Mouse (Mus musculus): ENCODE measurements around the gene Adamts20.

The Adamts20 gene

GRCm38 (mm10) chr15:94252962-94253712, 212.1 kb downstream of the Adamts20 start:
- DNase-seq (ENCODE audit: low read depth, low spot score): no peak

- DNase-seq (ENCODE audit: low read depth, low spot score): no peak
Observed at GRCm38 (mm10) chr15:94249766-94250165, 215.5 kb downstream of the Adamts20 start.

GRCm38 (mm10) chr15:94248386-94248785, 216.8 kb downstream of the Adamts20 start:
- DNase-seq (ENCODE audit: low read depth, low spot score): no peak

GRCm38 (mm10) chr15:94246669-94247068, 218.5 kb downstream of the Adamts20 start:
- no peak for DNase-seq (ENCODE audit: low read depth, low spot score)

GRCm38 (mm10) chr15:94244336-94244735, 220.9 kb downstream of the Adamts20 start:
- no peak for DNase-seq (ENCODE audit: low read depth, low spot score)

- no peak for DNase-seq (ENCODE audit: low read depth, low spot score)
Observed at GRCm38 (mm10) chr15:94242133-94242532, 223.1 kb downstream of the Adamts20 start.

GRCm38 (mm10) chr15:94239637-94240036, 225.6 kb downstream of the Adamts20 start:
- no peak for DNase-seq (ENCODE audit: low read depth, low spot score)

- DNase-seq (ENCODE audit: low read depth, low spot score): no peak
Observed at GRCm38 (mm10) chr15:94239127-94239526, 226.1 kb downstream of the Adamts20 start.

GRCm38 (mm10) chr15:94238058-94238876, 227.0 kb downstream of the Adamts20 start:
- DNase-seq (ENCODE audit: low read depth, low spot score): no peak

- DNase-seq (ENCODE audit: low read depth, low spot score): no peak
Observed at GRCm38 (mm10) chr15:94236726-94237125, 228.5 kb downstream of the Adamts20 start.

- no peak for DNase-seq (ENCODE audit: low read depth, low spot score)
Observed at GRCm38 (mm10) chr15:94236121-94236520, 229.1 kb downstream of the Adamts20 start.

GRCm38 (mm10) chr15:94235190-94235589, 230.0 kb downstream of the Adamts20 start:
- no peak for DNase-seq (ENCODE audit: low read depth, low spot score)

- no peak for DNase-seq (ENCODE audit: low read depth, low spot score)
Observed at GRCm38 (mm10) chr15:94231246-94231645, 234.0 kb downstream of the Adamts20 start.

GRCm38 (mm10) chr15:94227388-94227787, 237.8 kb downstream of the Adamts20 start:
- DNase-seq (ENCODE audit: low read depth, low spot score): no peak

- no peak for DNase-seq (ENCODE audit: low read depth, low spot score)
Observed at GRCm38 (mm10) chr15:94223101-94223500, 242.1 kb downstream of the Adamts20 start.

GRCm38 (mm10) chr15:94220686-94221085, 244.5 kb downstream of the Adamts20 start:
- DNase-seq (ENCODE audit: low read depth, low spot score): no peak
